ENCODE assay signal across 12 mouse cellular contexts in the genomic region with DNA sequence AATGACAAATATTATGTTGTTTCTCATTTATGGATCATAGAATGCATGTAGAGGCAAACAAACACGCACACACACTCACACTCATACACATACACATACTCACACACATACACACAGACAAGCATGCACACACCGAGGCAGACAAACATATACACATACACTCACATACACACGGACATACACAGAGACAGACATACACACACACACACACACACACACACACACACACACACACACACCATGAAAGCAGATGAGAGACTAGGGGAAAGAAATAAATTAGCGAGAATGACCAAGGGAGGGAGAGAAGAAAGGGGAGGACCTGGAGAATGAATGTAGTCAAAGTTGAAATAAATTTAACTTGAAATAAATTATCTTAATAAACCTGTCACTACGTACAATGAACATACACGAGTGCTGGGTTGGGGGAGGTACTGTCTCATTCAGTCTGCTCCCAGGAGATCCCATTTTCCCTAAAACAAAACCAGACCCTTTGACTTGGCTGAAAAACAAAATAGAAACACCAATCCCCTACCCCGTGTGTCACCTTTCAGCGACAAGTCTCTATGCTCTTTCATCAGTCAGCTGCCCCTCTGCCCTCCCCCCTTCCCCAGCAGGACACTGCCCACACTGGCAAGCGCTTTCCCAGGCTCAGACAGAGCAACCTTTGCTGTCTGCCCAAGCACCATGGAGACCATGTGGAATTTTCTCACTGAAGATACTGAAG.
DNase-seq lines count a peak whose midpoint lies in the region; ATAC-seq and TF ChIP-seq lines count a peak whose summit lies in the region.
"Had no signal": no experiment of that assay in that cellular context is flagged by ENCODE, and none has a peak within 500 bp of the region (broad histone marks: within the 10 kb centered on the region; RNA-seq: fewer than 3 reads in every experiment).

No protein-coding gene starts in this region.

- DNase-seq in kidney, postnatal 0 days (ENCODE audit: low spot score): peak; percentile 94
- no peak for DNase-seq in kidney, postnatal 25 days
- DNase-seq in forebrain, embryonic 14.5 days (ENCODE audit: low spot score): peak; percentile 46
- no peak for DNase-seq in lung, postnatal 36 days
- DNase-seq in liver: no peak
- DNase-seq: right cerebral cortex, postnatal 14 days had no signal

- no peaks in the 10 kb centered on the region for H3K9me3 ChIP-seq in kidney, postnatal 0 days (replicated peaks; ENCODE audit: low read length)
- no peaks in the 10 kb centered on the region for H3K9me3 ChIP-seq in forebrain, embryonic 14.5 days (replicated peaks; ENCODE audit: control insufficient read depth, low read length)
- no peaks in the 10 kb centered on the region for H3K9me3 ChIP-seq in limb, embryonic 12.5 days
- H3K9me3 ChIP-seq in neural tube, embryonic 14.5 days (ENCODE audit: control insufficient read depth, low read length): no peaks in the 10 kb centered on the region
- H3K9me3 ChIP-seq: heart, embryonic 10.5 days had no signal

- H3K4me2 ChIP-seq in kidney, postnatal 0 days (ENCODE audit: low read length): no peak overlapping the region
- H3K4me2 ChIP-seq in forebrain, embryonic 14.5 days (ENCODE audit: low read length): no peak overlapping the region
- peak overlapping the region; percentile 40 for H3K4me2 ChIP-seq in limb, embryonic 12.5 days
- H3K4me2 ChIP-seq in neural tube, embryonic 14.5 days (ENCODE audit: low read depth, low read length): no peak overlapping the region

- no peak for TF ChIP-seq CTCF in kidney, postnatal 0 days (IDR thresholded peaks at IDR 0.05; ENCODE audit: low read depth)

- ATAC-seq in kidney, postnatal 0 days (replicated peaks; ENCODE audit: low FRiP score, low read depth): peak; percentile 80
- peak; percentile 40; the same call in 1 of the 2 replicates for ATAC-seq in forebrain, embryonic 14.5 days
- peak; percentile 82 for ATAC-seq in limb, embryonic 12.5 days (ENCODE audit: insufficient number of reproducible peaks, insufficient read depth, low FRiP score, low TSS enrichment, low read depth)
- peak; percentile 95 for ATAC-seq in neural tube, embryonic 14.5 days (ENCODE audit: low read depth)
- ATAC-seq in megakaryocyte progenitor cell, adult 5-6 weeks (replicated peaks; ENCODE audit: poor library complexity): no peak

- H3K27me3 ChIP-seq in kidney, postnatal 0 days (ENCODE audit: insufficient read depth, low read length): no peaks in the 10 kb centered on the region
- H3K27me3 ChIP-seq in forebrain, embryonic 14.5 days (replicated peaks; ENCODE audit: control insufficient read depth, insufficient read depth, low read length): no peaks in the 10 kb centered on the region
- no peaks in the 10 kb centered on the region for H3K27me3 ChIP-seq in limb, embryonic 12.5 days
- no peaks in the 10 kb centered on the region for H3K27me3 ChIP-seq in neural tube, embryonic 14.5 days (ENCODE audit: control insufficient read depth, insufficient read depth, low read length)
- H3K27me3 ChIP-seq: CH12.LX had no signal

- no peak overlapping the region for H3K27ac ChIP-seq in kidney, postnatal 0 days
- no peak overlapping the region for H3K27ac ChIP-seq in forebrain, embryonic 14.5 days (ENCODE audit: low read depth, low read length)
- H3K27ac ChIP-seq in limb, embryonic 12.5 days: peak overlapping the region; percentile 66; the same call in 1 of the 2 replicates
- H3K27ac ChIP-seq in neural tube, embryonic 14.5 days (ENCODE audit: low read depth, low read length): no peak overlapping the region
- H3K27ac ChIP-seq: heart, embryonic 10.5 days; layer of hippocampus, adult 2 months had no signal

- H3K9ac ChIP-seq in kidney, postnatal 0 days (ENCODE audit: low read depth, low read length): no peak overlapping the region
- no peak overlapping the region for H3K9ac ChIP-seq in forebrain, embryonic 14.5 days (ENCODE audit: low read length)
- no peak overlapping the region for H3K9ac ChIP-seq in limb, embryonic 12.5 days (replicated peaks)
- H3K9ac ChIP-seq in neural tube, embryonic 14.5 days (replicated peaks; ENCODE audit: low read depth, low read length): no peak overlapping the region

- 24% methylated on average over 9 of the region's 9 CpGs for WGBS in kidney, postnatal 0 days
- 25% methylated on average over 9 of the region's 9 CpGs for WGBS in forebrain, embryonic 14.5 days
- 25% methylated on average over 9 of the region's 9 CpGs for WGBS in limb, embryonic 12.5 days
- 13% methylated on average over 9 of the region's 9 CpGs for WGBS in neural tube, embryonic 14.5 days

- no peaks in the 10 kb centered on the region for H3K36me3 ChIP-seq in kidney, postnatal 0 days (ENCODE audit: insufficient read depth, low read length)
- H3K36me3 ChIP-seq in forebrain, embryonic 14.5 days (ENCODE audit: control insufficient read depth, insufficient read depth, low read length): no peaks in the 10 kb centered on the region
- H3K36me3 ChIP-seq in limb, embryonic 12.5 days: no peaks in the 10 kb centered on the region
- no peaks in the 10 kb centered on the region for H3K36me3 ChIP-seq in neural tube, embryonic 14.5 days (ENCODE audit: control insufficient read depth, insufficient read depth, low read length)
- H3K36me3 ChIP-seq: heart, embryonic 10.5 days had no signal

- 0 out of 2 replicates have a peak, but pooled peaks cover 2% of the 10 kb centered on the region for H3K4me1 ChIP-seq in kidney, postnatal 0 days (replicated peaks; ENCODE audit: insufficient read depth, low read length)
- peaks cover 6% of the 10 kb centered on the region; the same call in 1 of the 2 replicates for H3K4me1 ChIP-seq in forebrain, embryonic 14.5 days (ENCODE audit: control insufficient read depth, insufficient read depth, low read length)
- peaks cover 27% of the 10 kb centered on the region for H3K4me1 ChIP-seq in limb, embryonic 12.5 days (replicated peaks)
- peaks cover 6% of the 10 kb centered on the region; the same call in 1 of the 2 replicates for H3K4me1 ChIP-seq in neural tube, embryonic 14.5 days (ENCODE audit: control insufficient read depth, insufficient read depth, low read length)

- no peak overlapping the region for H3K4me3 ChIP-seq in kidney, postnatal 0 days (replicated peaks; ENCODE audit: low read depth, low read length)
- H3K4me3 ChIP-seq in forebrain, embryonic 14.5 days (ENCODE audit: low read depth, low read length): no peak overlapping the region
- H3K4me3 ChIP-seq in limb, embryonic 12.5 days (replicated peaks): no peak overlapping the region
- no peak overlapping the region for H3K4me3 ChIP-seq in neural tube, embryonic 14.5 days (ENCODE audit: low read depth, low read length)
- H3K4me3 ChIP-seq: heart, embryonic 10.5 days; layer of hippocampus, adult 2 months had no signal

Comparison
In these comparisons a context has a peak if more than half of its experiments do, and no peak if none do; other contexts are left out.
1. DNase-seq: peak in kidney, postnatal 0 days (single experiment) and forebrain, embryonic 14.5 days (single experiment); none in kidney, postnatal 25 days (0 of 2), lung, postnatal 36 days (single experiment) and liver (single experiment).